ENCODE assay signal across 11 mouse cellular contexts in genomic region chr6:23382283-23383003, GRCm38 (mm10).
DNase-seq lines count a peak whose midpoint lies in the region; ATAC-seq and TF ChIP-seq lines count a peak whose summit lies in the region.
"Had no signal": no experiment of that assay in that cellular context is flagged by ENCODE, and none has a peak within 500 bp of the region (broad histone marks: within the 10 kb centered on the region; RNA-seq: fewer than 3 reads in every experiment).

No protein-coding gene starts in this region.

- H3K27me3 ChIP-seq in forebrain, embryonic 15.5 days = 0 out of 2 replicates have a peak, but pooled peaks cover 4% of the 10 kb centered on the region
- 0 out of 2 replicates have a peak, but pooled peaks cover 3% of the 10 kb centered on the region for H3K27me3 ChIP-seq in limb, embryonic 12.5 days
- H3K27me3 ChIP-seq in neural tube, embryonic 15.5 days (replicated peaks) = no peaks in the 10 kb centered on the region
- H3K27me3 ChIP-seq: intestine, embryonic 15.5 days had no signal

- H3K4me2 ChIP-seq in forebrain, embryonic 15.5 days (replicated peaks) = peak overlapping the region; percentile 28
- H3K4me2 ChIP-seq in limb, embryonic 12.5 days = peak overlapping the region; percentile 47
- peak overlapping the region; percentile 42 for H3K4me2 ChIP-seq in neural tube, embryonic 15.5 days
- H3K4me2 ChIP-seq: intestine, embryonic 15.5 days had no signal

- no peak for DNase-seq in layer of hippocampus, adult 2 months (ENCODE audit: low spot score in 2 of 2)
- no peak for DNase-seq in layer of hippocampus, postnatal 36 days
- DNase-seq in thymus, postnatal 10 days (ENCODE audit: low spot score in 2 of 2) = no peak
- DNase-seq in gastrocnemius, postnatal 14 days = no peak
- no peak for DNase-seq in adrenal gland, postnatal 25 days
- DNase-seq: gastrocnemius, postnatal 36 days had no signal

- peaks cover 15% of the 10 kb centered on the region for H3K4me1 ChIP-seq in forebrain, embryonic 15.5 days
- H3K4me1 ChIP-seq in limb, embryonic 12.5 days (replicated peaks) = peaks cover 9% of the 10 kb centered on the region
- H3K4me1 ChIP-seq in neural tube, embryonic 15.5 days = peaks cover 13% of the 10 kb centered on the region
- H3K4me1 ChIP-seq: intestine, embryonic 15.5 days had no signal

- H3K9me3 ChIP-seq in forebrain, embryonic 15.5 days = no peaks in the 10 kb centered on the region
- H3K9me3 ChIP-seq in limb, embryonic 12.5 days = no peaks in the 10 kb centered on the region
- H3K9me3 ChIP-seq in neural tube, embryonic 15.5 days (replicated peaks) = no peaks in the 10 kb centered on the region
- H3K9me3 ChIP-seq: intestine, embryonic 15.5 days had no signal

- H3K36me3 ChIP-seq in forebrain, embryonic 15.5 days = no peaks in the 10 kb centered on the region
- H3K36me3 ChIP-seq in limb, embryonic 12.5 days = no peaks in the 10 kb centered on the region
- H3K36me3 ChIP-seq in neural tube, embryonic 15.5 days = no peaks in the 10 kb centered on the region
- H3K36me3 ChIP-seq: intestine, embryonic 15.5 days had no signal

- TF ChIP-seq CTCF in layer of hippocampus, adult 2 months (conservative IDR thresholded peaks at IDR 0.05) = no peak

- peak overlapping the region; percentile 44; the same call in 1 of the 2 replicates for H3K27ac ChIP-seq in layer of hippocampus, adult 2 months
- H3K27ac ChIP-seq in forebrain, embryonic 15.5 days (replicated peaks) = no peak overlapping the region
- no peak overlapping the region for H3K27ac ChIP-seq in limb, embryonic 12.5 days
- H3K27ac ChIP-seq in neural tube, embryonic 15.5 days (replicated peaks) = no peak overlapping the region
- H3K27ac ChIP-seq: intestine, embryonic 15.5 days; stomach, postnatal 0 days had no signal

- peak; percentile 79 for ATAC-seq in forebrain, embryonic 15.5 days (replicated peaks)
- ATAC-seq in limb, embryonic 12.5 days (ENCODE audit: insufficient number of reproducible peaks, insufficient read depth, low FRiP score, low TSS enrichment, low read depth) = no peak; the same call in 1 of the 2 replicates
- peak; percentile 41; the same call in 1 of the 2 replicates for ATAC-seq in neural tube, embryonic 15.5 days (ENCODE audit: low FRiP score)
- ATAC-seq: intestine, embryonic 15.5 days had no signal

- peak overlapping the region; percentile 38 for H3K4me3 ChIP-seq in layer of hippocampus, adult 2 months
- H3K4me3 ChIP-seq in forebrain, embryonic 15.5 days = no peak overlapping the region
- no peak overlapping the region for H3K4me3 ChIP-seq in limb, embryonic 12.5 days (replicated peaks)
- peak overlapping the region; percentile 8; the same call in 1 of the 2 replicates for H3K4me3 ChIP-seq in neural tube, embryonic 15.5 days (replicated peaks)
- H3K4me3 ChIP-seq: intestine, embryonic 15.5 days had no signal

- intact Hi-C loops in gastrocnemius, postnatal 14 days (cut with DNase I; ENCODE audit: low total_unique reads) = no loop called here

- 2% methylated on average over 12 of the region's 12 CpGs for WGBS in forebrain, embryonic 15.5 days
- 15% methylated on average over 12 of the region's 12 CpGs for WGBS in limb, embryonic 12.5 days
- 10% methylated on average over 12 of the region's 12 CpGs for WGBS in neural tube, embryonic 15.5 days

- no peak overlapping the region for H3K9ac ChIP-seq in forebrain, embryonic 15.5 days (replicated peaks)
- no peak overlapping the region for H3K9ac ChIP-seq in limb, embryonic 12.5 days (replicated peaks)
- no peak overlapping the region for H3K9ac ChIP-seq in neural tube, embryonic 15.5 days (replicated peaks)
- H3K9ac ChIP-seq: intestine, embryonic 15.5 days had no signal

Comparison
In these comparisons a context has a peak if more than half of its experiments do, and no peak if none do; other contexts are left out.
1. H3K4me3 ChIP-seq: peak in layer of hippocampus, adult 2 months (single experiment) and neural tube, embryonic 15.5 days (single experiment); none in forebrain, embryonic 15.5 days (single experiment) and limb, embryonic 12.5 days (single experiment).
2. Peak in every context shown above with its lines, with median percentiles within 50 percentile points of each other: H3K4me2 ChIP-seq.